Mouse (Mus musculus) heart, embryonic 16.5 days (tissue): ENCODE results near the gene Zdhhc14. TPM values are rescaled to one million over a fixed set of nuclear protein-coding genes. Genes with fewer than 3 reads are reported as not detected.

Source experiments
- ATAC-seq: fragments of 200-750 bp; cut with Nextera tagmentation; replicated peaks from 2 replicates; pipeline ENCODE4 v1.8.0; 2017; ENCODE audit warnings: moderate number of reproducible peaks; ENCODE audit not compliant: insufficient read depth, low FRiP score; ENCODE audit errors: extremely low read depth
- H3K27ac ChIP-seq: fragments of 300-500 bp; sonication (generic); 2 replicates; pipeline ENCODE4 v1.5.1; 2014; ENCODE audit warnings: mild to moderate bottlenecking, low read length, control low read depth, moderate library complexity
- H3K27me3 ChIP-seq: fragments of 300-500 bp; sonication (generic); 2 replicates; pipeline ENCODE4 v1.6.1; 2014; ENCODE audit warnings: low read length, mixed read lengths; ENCODE audit not compliant: control insufficient read depth, insufficient read depth
- H3K36me3 ChIP-seq: fragments of 300-500 bp; sonication (generic); 2 replicates; pipeline ENCODE4 v1.6.1; 2014; ENCODE audit not compliant: control insufficient read depth, insufficient read depth
- H3K4me1 ChIP-seq: fragments of 300-500 bp; sonication (generic); 2 replicates; pipeline ENCODE4 v1.6.1; 2014; ENCODE audit warnings: low read length, mixed read lengths; ENCODE audit not compliant: control insufficient read depth, insufficient read depth
- H3K4me2 ChIP-seq: fragments of 300-500 bp; sonication (generic); 2 replicates; pipeline ENCODE4 v1.6.1; 2014; ENCODE audit warnings: low read depth, mild to moderate bottlenecking, control low read depth, low read length
- H3K4me3 ChIP-seq: fragments of 300-500 bp; sonication (generic); 2 replicates; pipeline ENCODE4 v1.5.1; 2014; ENCODE audit warnings: mild to moderate bottlenecking, control low read depth, low read length
- H3K9ac ChIP-seq: fragments of 300-500 bp; sonication (generic); 2 replicates; pipeline ENCODE4 v1.6.1; 2014; ENCODE audit warnings: low read length, control low read depth
- H3K9me3 ChIP-seq: fragments of 300-500 bp; sonication (generic); replicated peaks from 2 replicates; pipeline ENCODE4 v1.6.1; 2016; ENCODE audit warnings: low read length; ENCODE audit not compliant: control insufficient read depth
- WGBS: fragments of 180-500 bp; shearing (Covaris S2); extraction: QIAGEN DNeasy Blood & Tissue Kit; methylation state at CpG from one replicate; pipeline ENCODE4 v1.1.7; 2014; 5-methylcytosine and 5-hydroxymethylcytosine counted together
- polyA plus RNA-seq: library from polyadenylated mRNA; unstranded; fragments of >200 nt; fragmentation: Nextera tagmentation; extraction: Ambion mirVana; gene quantifications from 2 replicates; pipeline ENCODE4 v1.2.1, GENCODE M21; 2015

Zdhhc14 gene
- polyA plus RNA-seq, 1 experiment from 2014 or later: 1.3 TPM

DNA sequence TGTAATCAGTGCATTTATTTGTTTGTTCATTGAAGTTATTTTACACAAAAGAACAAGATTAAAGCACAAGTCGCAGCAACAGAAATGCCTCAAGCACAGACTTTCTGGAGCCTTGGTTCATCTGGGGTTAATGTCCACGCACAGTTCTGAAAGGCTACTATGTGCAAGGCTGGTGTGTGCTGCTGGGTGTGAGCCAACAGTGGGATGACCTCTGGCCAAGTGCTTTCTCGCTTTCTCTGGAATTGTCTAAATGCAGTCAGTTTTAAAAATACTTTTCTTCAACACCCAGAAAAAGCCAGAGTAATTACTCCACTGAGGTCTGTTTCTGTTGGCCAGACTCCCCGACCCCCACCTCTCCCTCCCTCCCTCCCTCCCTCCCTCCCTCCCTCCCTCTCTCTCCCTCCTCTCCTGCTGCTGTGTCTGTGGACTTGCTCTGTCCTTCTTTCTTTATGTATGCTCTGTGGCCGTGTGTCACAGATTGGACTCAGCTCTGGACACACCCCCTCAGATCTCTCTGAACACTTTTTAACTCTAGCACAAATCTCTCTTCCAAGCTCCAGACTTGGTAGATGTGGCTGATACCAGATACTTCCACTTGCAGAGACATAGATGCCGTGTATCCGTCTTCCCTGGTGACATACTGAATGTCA is 206.2 kb downstream of the Zdhhc14 start:
- no peaks in the 10 kb centered on the region; the same call in 1 of the 2 replicates for H3K27me3 ChIP-seq

DNA sequence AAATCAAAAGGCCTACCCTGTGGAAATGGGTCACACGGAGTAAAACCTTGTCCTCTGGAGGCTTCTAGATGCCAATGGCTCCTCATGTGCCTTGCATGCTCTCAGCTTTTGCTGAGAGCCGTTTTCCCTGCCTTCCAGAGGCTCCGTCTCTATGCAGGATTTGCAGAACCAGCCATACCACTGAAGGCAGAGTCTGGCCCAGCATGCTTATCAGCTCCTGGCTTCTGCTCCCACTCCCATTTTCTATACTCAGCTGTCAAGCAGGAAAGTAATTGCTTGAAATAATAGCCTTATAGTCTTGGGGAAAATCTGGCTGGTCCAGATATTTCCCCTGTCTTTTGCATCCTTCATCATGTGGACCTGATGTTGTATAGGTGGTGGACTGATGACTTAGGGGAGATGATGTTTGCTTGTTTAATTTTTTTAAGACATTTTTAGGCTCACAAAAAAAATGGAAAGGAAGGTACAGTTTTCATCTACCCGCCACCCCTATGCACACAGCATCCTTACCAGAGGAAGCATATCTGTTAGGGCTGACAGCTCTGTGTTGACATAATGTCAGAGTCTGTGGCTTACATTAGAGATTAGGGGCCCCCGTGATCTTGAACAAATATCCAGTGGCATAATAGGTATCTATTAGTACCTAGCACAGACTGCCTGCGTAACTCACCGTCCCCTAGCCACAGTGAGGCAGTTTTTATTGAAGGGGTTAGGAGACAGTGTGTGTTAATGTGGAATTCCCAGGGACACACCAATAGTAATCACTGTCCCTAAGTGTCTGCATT is 218.2 kb downstream of the Zdhhc14 start:
- no peaks in the 10 kb centered on the region for H3K4me1 ChIP-seq
- no peak overlapping the region for H3K9ac ChIP-seq
- 42% methylated on average over 7 of the region's 7 CpGs for WGBS
- no peak overlapping the region for H3K4me2 ChIP-seq
- H3K36me3 ChIP-seq: no peaks in the 10 kb centered on the region
- ATAC-seq: no peak
- H3K27me3 ChIP-seq: no peaks in the 10 kb centered on the region
- no peak overlapping the region for H3K27ac ChIP-seq
- H3K9me3 ChIP-seq: no peaks in the 10 kb centered on the region
- H3K4me3 ChIP-seq: no peak overlapping the region

More for the DNA sequence above, 206.2 kb downstream of the Zdhhc14 start:
- Histone ChIP-seq H3K4me3 (no peak overlapping the region), H3K4me2 (no peak overlapping the region), H3K36me3 (no peaks in the 10 kb centered on the region), H3K4me1 (no peaks in the 10 kb centered on the region), H3K27ac (no peak overlapping the region), H3K9ac (no peak overlapping the region), H3K9me3 (no peaks in the 10 kb centered on the region)
- WGBS: 42% methylated on average over 7 of the region's 7 CpGs
- ATAC-seq: peak; percentile 32; the same call in 1 of the 2 replicates

DNA sequence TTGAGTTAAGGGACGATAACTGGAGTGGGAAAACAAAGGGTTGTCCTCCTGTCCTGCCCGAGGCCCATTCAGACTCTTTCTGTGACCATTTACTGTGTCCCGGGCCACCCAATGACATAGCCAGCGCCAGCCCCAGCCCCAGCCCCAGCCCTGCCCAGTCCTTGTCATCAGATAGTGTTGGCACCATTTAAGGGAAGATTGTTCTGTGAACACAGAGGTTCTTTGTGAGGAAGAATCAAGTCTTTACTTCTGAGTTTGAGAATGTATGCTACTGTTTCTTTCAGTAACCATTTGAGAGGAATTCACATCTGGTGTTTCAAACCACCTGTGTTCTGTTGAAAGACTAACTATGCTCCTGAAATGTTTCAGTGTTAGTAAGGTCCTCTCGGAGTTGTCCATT is 219.5 kb downstream of the Zdhhc14 start:
- no peaks in the 10 kb centered on the region for H3K9me3 ChIP-seq
- no peak overlapping the region for H3K4me3 ChIP-seq
- H3K4me1 ChIP-seq: no peaks in the 10 kb centered on the region
- no peak overlapping the region for H3K27ac ChIP-seq
- no peaks in the 10 kb centered on the region for H3K36me3 ChIP-seq
- H3K4me2 ChIP-seq: no peak overlapping the region
- no peak for ATAC-seq
- no peaks in the 10 kb centered on the region for H3K27me3 ChIP-seq
- no peak overlapping the region for H3K9ac ChIP-seq
- 51% methylated on average over 5 of the region's 5 CpGs for WGBS

- H3K9ac ChIP-seq: no peak overlapping the region
- H3K4me3 ChIP-seq: no peak overlapping the region
- no peak for ATAC-seq
- H3K4me1 ChIP-seq: no peaks in the 10 kb centered on the region
- no peak overlapping the region for H3K27ac ChIP-seq
- no peaks in the 10 kb centered on the region for H3K36me3 ChIP-seq
- no peak overlapping the region for H3K4me2 ChIP-seq
- WGBS: 60% methylated on average over 3 of the region's 3 CpGs
- no peaks in the 10 kb centered on the region for H3K27me3 ChIP-seq
- H3K9me3 ChIP-seq: no peaks in the 10 kb centered on the region
These were observed 220.8 kb downstream of the Zdhhc14 start for GRCm38 (mm10) chr17:5713141-5713540.

- no peak for ATAC-seq
- Histone ChIP-seq H3K9me3 (no peaks in the 10 kb centered on the region), H3K27ac (no peak overlapping the region), H3K4me2 (no peak overlapping the region), H3K4me3 (no peak overlapping the region), H3K27me3 (no peaks in the 10 kb centered on the region), H3K9ac (no peak overlapping the region), H3K4me1 (no peaks in the 10 kb centered on the region), H3K36me3 (no peaks in the 10 kb centered on the region)
- WGBS: 83% methylated on average over 4 of the region's 4 CpGs
These were observed 224.6 kb downstream of the Zdhhc14 start for GRCm38 (mm10) chr17:5716912-5717311.

DNA sequence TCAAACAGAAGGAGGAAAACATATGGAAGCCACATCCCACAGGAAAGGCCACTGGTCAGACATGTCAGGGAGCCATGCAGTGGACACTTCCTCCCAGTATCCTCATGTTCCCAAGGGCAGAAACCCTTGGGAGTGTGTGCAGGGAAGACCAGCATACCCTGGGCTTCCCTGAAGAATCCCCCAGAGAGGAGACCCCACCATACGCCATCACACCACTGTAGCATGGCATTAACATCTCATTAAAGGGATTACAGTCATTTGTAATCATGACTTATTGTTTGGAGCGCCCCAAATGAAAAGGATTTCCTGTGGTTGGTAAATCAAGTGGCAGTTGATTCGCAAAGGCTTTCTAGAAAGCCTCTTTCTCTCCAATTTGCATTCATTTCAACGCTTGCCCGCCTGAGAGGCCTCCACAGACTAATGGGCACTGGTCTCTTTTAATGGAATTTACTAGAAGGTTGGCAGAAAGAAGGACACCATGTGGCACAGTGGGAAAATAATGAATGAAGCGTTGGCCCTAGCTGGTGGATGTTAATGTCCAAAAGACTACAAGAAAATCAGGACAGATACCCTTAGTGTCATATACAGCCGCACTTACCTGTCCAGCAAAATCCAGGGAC is 226.5 kb downstream of the Zdhhc14 start:
- no peaks in the 10 kb centered on the region for H3K4me1 ChIP-seq
- WGBS: 77% methylated on average over 7 of the region's 7 CpGs
- no peak overlapping the region for H3K9ac ChIP-seq
- H3K4me3 ChIP-seq: no peak overlapping the region
- no peaks in the 10 kb centered on the region for H3K36me3 ChIP-seq
- ATAC-seq: no peak
- H3K9me3 ChIP-seq: no peaks in the 10 kb centered on the region
- no peak overlapping the region for H3K4me2 ChIP-seq
- H3K27me3 ChIP-seq: no peaks in the 10 kb centered on the region
- no peak overlapping the region for H3K27ac ChIP-seq

DNA sequence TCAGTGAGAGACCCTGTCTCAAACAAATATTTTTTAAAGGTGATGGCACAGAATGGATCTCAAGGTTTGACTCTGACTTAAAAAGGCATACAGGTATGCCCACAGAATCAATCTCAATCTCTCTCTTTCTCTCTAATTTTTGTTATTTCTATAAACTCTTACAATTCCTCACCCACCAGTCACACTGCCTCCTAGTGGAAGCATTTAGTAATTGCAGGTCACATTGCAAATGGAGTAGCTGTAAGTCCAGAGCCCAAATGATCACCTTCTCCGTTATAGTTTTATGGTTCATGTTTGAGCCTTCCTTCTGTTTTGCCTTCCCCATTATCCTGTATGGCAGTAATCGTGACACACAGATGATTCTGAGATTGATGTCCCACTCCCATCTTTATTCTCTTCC is 230.4 kb downstream of the Zdhhc14 start:
- H3K4me1 ChIP-seq: no peaks in the 10 kb centered on the region
- WGBS: 89% methylated on average over 2 of the region's 2 CpGs

GRCm38 (mm10) chr17:5723601-5724189 is 231.3 kb downstream of the Zdhhc14 start:
- no peaks in the 10 kb centered on the region for H3K27me3 ChIP-seq
- no peak overlapping the region for H3K4me2 ChIP-seq
- H3K9ac ChIP-seq: no peak overlapping the region
- no peak overlapping the region for H3K27ac ChIP-seq
- H3K36me3 ChIP-seq: no peaks in the 10 kb centered on the region
- H3K4me3 ChIP-seq: no peak overlapping the region
- 58% methylated on average over 10 of the region's 10 CpGs for WGBS
- ATAC-seq: no peak
- H3K4me1 ChIP-seq: no peaks in the 10 kb centered on the region
- H3K9me3 ChIP-seq: no peaks in the 10 kb centered on the region

More for the DNA sequence above, 230.4 kb downstream of the Zdhhc14 start:
- Histone ChIP-seq H3K4me3 (no peak overlapping the region), H3K9me3 (no peaks in the 10 kb centered on the region), H3K4me2 (no peak overlapping the region), H3K27ac (no peak overlapping the region), H3K36me3 (no peaks in the 10 kb centered on the region), H3K27me3 (no peaks in the 10 kb centered on the region), H3K9ac (no peak overlapping the region)
- no peak for ATAC-seq
